Mouse (Mus musculus): ENCODE data around the gene Eif2ak2.

Eif2ak2 gene

DNA sequence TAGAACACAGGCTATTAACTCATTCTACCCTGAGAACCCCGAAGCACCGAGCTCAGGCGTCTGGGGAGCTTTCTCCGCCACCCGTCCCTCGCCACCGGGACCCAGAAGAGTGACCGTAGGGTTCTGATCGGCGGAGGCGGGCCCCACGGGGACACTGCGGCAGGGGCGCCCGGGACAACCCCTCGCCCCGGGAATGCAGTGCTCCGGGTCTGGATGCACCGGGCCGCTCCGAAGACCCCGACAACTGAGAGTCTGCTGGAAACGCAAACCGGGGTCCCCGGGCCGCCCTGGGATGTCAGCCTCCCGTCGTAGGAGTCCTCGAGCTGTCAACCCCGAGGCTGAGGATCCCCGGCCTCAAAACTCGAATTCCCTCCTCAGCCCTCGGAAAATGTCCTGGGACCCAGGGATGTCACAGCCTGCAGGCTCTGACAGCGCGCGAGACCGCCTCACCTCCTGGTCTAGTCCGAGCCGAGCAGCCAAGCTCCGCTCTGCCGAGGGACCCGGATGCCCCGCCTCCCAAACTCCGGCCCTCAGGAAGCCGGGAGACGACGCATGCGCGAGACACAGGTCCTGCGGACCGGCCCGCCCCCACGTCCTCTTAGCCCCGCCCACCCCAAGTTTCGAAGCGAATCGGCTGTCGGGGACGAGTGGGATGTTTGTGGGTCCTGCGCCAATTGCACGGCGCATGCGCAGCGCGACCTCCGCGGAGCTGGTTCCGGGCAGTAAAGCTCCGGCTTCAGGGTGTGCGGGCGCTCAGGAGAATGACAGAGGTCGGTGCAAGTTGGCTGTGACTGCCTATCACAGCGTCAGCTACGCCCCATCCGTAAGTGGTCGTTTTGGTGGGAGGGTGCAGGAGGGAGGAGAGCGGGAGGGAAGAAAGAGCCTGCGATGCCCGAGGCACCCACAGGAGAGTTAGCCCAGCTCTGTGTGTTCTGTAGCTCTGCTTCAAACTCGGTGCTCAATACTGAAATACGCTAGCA is 47.2 kb downstream of the Eif2ak2 start, which contains the start of the genes Heatr5b and Gpatch11:
Gene Heatr5b (minus strand): TSS at position 509 of the 980 bp plus-strand sequence.
Gene Gpatch11 (plus strand): TSS at position 712 of the 980 bp plus-strand sequence.
- peak; percentile 99 for DNase-seq (ENCODE audit: low read depth)

DNA sequence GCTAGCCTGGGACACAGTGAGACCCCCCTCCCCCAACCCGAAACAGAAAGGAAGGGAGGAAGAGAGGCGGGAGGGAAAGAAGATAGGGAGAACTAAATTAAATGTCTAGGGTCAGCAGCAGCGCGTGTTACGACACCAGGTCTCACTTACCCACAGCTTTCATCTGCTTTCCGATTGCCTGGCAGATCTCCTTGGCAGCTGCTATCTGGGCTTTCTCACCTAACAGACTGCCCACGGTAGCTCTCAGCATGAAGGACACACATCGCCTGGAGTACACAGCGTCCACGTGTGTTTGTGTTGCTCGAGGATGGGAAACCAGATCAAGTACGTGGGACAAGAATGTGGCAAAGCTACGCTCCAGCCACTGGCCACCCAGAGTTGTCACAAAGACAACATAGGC is 58.0 kb downstream of the Eif2ak2 start:
- DNase-seq (ENCODE audit: low read depth): no peak

DNA sequence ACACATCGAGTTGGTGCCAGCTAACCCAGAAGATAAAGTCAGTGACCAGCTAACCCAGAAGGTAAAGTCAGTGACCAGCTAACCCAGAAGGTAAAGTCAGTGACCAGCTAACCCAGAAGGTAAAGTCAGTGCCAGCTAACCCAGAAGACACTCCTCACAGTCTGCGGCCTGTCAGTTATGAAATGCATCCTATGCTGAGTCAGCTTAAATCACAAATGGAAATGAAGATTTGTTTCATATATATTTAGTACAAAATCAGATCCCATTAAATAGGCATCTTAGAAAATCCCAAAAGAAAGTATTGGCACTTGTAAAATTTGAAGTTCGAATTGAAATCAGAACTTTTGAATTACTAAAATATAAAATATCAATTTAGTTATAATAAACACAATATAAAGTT is 72.8 kb downstream of the Eif2ak2 start:
- DNase-seq (ENCODE audit: low read depth): no peak

DNA sequence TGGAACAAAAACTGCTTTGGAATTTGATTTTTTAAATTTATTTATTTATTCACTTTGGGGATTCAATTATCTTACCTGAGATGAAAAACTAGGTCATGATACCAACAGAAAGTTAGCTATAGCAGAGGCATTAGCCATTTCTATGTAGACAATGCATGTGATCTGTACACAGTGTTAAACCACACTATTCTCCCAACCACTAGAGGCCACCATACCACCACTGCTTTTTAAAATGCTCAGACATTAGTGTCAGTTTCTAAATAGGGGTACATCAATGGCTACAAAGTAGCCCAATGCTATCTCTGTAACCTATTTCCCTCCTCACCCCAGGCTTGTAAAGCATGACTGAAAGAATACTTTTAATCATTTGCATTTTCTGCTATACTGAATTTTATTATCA is 73.4 kb downstream of the Eif2ak2 start:
- peak; percentile 55 for DNase-seq (ENCODE audit: low read depth)

Measured in induced T-regulatory cell, adult 2 months (primary cell).